Mouse (Mus musculus): ENCODE data around the gene Polg2. TPM values are rescaled to one million over a fixed set of nuclear protein-coding genes. Genes with fewer than 3 reads are reported as not detected.

Polg2 gene
- total and polyA plus RNA-seq, 3 experiments: 6.3 to 10.7 TPM; not detected in 1

DNA sequence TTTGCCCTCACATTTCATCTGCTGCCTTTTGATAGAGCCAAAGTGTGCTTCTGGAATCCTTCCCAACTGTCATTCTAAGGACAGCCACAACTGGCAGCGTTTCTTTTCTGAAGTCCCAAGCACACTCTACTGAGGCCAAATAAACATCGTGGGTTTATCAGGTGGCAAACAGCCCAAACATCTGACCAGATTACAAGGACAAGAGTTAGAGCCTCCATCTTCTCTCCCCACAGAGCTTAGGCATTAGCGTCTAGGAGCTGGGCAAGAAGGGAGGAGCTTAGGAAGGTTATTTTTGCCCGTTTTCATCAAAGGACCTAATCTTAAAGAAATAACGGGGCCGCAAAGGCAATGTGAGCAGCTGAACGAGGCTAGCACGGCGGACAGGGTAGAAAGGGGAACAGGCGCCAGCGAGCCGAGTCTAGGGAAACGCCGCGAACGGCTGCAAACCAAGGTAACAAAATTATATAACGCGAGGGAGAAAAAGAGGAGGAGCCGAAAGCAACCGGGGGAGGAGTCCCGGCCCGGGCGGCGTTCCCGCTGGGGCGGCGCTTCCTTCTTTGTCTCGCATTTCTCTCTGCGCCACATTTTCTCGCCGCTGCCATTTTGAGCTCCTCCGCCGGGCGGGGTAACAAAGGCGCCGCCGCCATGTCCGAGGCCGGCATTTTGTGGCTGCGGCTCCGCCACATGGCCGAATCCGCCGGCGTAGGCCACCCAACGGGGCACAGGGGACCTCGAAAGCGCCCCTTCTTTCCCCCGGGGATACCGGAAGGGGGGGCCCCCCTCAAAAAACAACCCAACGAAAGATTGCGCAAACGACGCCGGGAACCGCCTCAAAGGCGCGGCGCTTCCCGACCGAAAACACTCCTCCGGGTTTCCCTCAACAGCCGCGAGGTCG lies 8.0 kb upstream of the Polg2 start (continued):
- TF ChIP-seq ELF1 (IDR thresholded peaks at IDR 0.05; ENCODE audit: low read depth, low read length) (peak; percentile 80), RAD21 (IDR thresholded peaks at IDR 0.05; ENCODE audit: low read depth, low read length) (no peak), KAT2A (conservative IDR thresholded peaks at IDR 0.05; ENCODE audit: low read depth, low read length) (peak; percentile 32; the same call in 1 of the 2 replicates), E2F4 (IDR thresholded peaks at IDR 0.05; ENCODE audit: borderline replicate concordance, low read depth, low read length) (0 out of 2 replicates have a peak, but pooled peaks have one; percentile 9), CHD1 (IDR thresholded peaks at IDR 0.05; ENCODE audit: low read depth, low read length) (0 out of 2 replicates have a peak, but pooled peaks have one; percentile 70), MXI1 (IDR thresholded peaks at IDR 0.05; ENCODE audit: low read depth, low read length) (peak; percentile 81), JUND (IDR thresholded peaks at IDR 0.05; ENCODE audit: low read depth, low read length) (no peak), TCF12 (IDR thresholded peaks at IDR 0.05; ENCODE audit: low read depth, low read length) (peak; percentile 56; the same call in 1 of the 2 replicates), UBTF (IDR thresholded peaks at IDR 0.05; ENCODE audit: borderline replicate concordance, insufficient read depth, low read depth, low read length) (peak; percentile 59; the same call in 1 of the 2 replicates), USF1 (IDR thresholded peaks at IDR 0.05; ENCODE audit: low read depth, low read length) (peak; percentile 34; the same call in 1 of the 2 replicates), CTCF (IDR thresholded peaks at IDR 0.05 in 2 of 3, conservative IDR thresholded peaks at IDR 0.05 in 1 of 3; ENCODE audit: control insufficient read depth in 1 of 3, insufficient read depth in 1 of 3, low read depth in 2 of 3, low read length in 3 of 3, poor library complexity in 1 of 3, severe bottlenecking in 1 of 3) (no peak), GABPA (IDR thresholded peaks at IDR 0.05; ENCODE audit: low read depth, low read length) (no peak), EP300 (IDR thresholded peaks at IDR 0.05; ENCODE audit: low read depth in 1 of 2, low read length in 2 of 2) (peak; percentile 40 to 45; a peak in 3 of 4 replicates), POLR2A (IDR thresholded peaks at IDR 0.05; ENCODE audit: control insufficient read depth in 1 of 2, insufficient read depth in 1 of 2, low read depth in 1 of 2, low read length in 2 of 2, poor library complexity in 1 of 2) (peak; percentile 69 to 73; a peak in 3 of 4 replicates), MAFK (IDR thresholded peaks at IDR 0.05; ENCODE audit: borderline replicate concordance, low read depth, low read length) (no peak), NELFE (IDR thresholded peaks at IDR 0.05; ENCODE audit: low read depth, low read length) (peak; percentile 64)

DNA sequence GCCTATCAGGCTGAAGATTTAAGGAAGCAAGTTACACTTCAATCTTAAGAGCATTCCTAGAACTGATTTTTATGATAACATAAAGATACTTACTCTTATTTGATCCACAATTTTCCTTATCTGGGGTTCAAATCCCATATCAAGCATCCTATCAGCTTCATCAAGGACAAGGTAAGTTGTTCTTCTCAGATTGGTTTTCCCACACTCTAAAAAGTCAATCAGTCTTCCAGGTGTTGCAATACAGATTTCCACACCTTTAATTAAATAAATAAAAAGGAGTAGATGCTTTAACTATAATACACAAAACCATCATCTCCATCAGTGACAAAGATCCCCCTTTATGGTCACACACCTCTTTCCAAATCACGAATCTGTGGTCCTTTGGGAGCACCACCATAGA lies 5.7 kb upstream of the Polg2 start:
- H3K4me1 ChIP-seq (ENCODE audit: control insufficient read depth in 1 of 2, insufficient read depth in 2 of 2, low read length in 2 of 2): peaks cover under 1 to 9% of the 10 kb centered on the region in 2 experiments; a peak in 3 of 4 replicates
- H3K27me3 ChIP-seq (ENCODE audit: control insufficient read depth in 1 of 2, insufficient read depth in 2 of 2, low read length in 2 of 2): no peaks in the 10 kb centered on the region
- TF ChIP-seq GATA1 (IDR thresholded peaks at IDR 0.05; ENCODE audit: low read depth, low read length) (no peak), TAL1 (IDR thresholded peaks at IDR 0.05; ENCODE audit: low read length) (no peak), TBP (IDR thresholded peaks at IDR 0.05; ENCODE audit: low read depth, low read length) (no peak), MXI1 (IDR thresholded peaks at IDR 0.05; ENCODE audit: low read depth, low read length) (no peak)
- no peak overlapping the region for H3K27ac ChIP-seq (ENCODE audit: control insufficient read depth, low read depth, low read length)
- H3K36me3 ChIP-seq (ENCODE audit: control insufficient read depth in 1 of 2, insufficient read depth in 2 of 2, low read length in 2 of 2): peaks cover 49 to 62% of the 10 kb centered on the region in 2 experiments
- peaks cover 46% of the 10 kb centered on the region for H3K79me2 ChIP-seq (ENCODE audit: control insufficient read depth, insufficient read depth, low read length, poor library complexity)
- DNase-seq (ENCODE audit: low read depth, low spot score): no peak
- H3K9me3 ChIP-seq (replicated peaks; ENCODE audit: insufficient read depth, low read length): no peaks in the 10 kb centered on the region
- H3K4me3 ChIP-seq (ENCODE audit: control insufficient read depth in 1 of 2, insufficient read depth in 1 of 2, low read depth in 2 of 2, low read length in 2 of 2): no peak overlapping the region; a peak in 1 of 4 replicates
- no peak overlapping the region; the same call in 1 of the 2 replicates for H3K9ac ChIP-seq (ENCODE audit: control insufficient read depth, low read depth, low read length, poor library complexity, severe bottlenecking)

All from MEL (cell line).